Mouse (Mus musculus): ENCODE results near the gene Fbxl16.

Gene Fbxl16

DNA sequence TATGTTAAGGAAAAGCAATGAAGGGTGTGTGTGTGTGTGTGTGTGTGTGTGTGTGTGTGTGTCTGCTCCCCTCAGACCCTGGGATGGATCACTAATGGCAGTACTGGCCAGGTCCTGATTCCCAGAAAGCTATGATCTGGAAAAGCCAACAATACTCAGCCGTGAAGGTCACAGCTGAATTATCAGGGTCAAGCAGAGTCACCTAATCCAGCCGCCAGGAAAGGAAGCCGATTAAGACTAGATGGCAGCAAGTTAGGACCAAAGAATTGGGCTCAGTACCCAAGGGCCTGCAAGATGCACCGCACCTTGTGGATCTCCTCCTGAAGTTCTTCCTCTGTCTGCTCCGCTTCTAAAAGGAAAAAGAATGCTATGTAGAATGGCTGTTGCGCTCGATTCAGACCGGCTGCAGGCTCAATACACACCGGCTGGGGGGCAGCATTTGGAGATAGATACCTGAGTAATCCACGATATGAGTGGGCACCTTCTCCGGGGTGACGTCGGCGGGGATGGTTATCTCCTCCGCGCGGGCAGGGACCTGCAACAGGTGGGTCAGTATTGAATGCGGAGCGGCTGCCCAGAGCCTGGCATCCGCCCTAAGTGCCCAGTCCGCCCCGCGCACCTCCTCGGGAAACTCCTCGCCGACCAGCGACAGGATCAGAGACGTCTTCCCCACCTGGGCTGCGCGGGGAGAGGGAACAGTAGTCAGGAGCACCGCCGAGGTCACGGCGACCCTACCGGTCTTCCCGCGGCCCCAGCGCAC lies 34.9 kb downstream of the Fbxl16 start:
- DNase-seq = peak in 1 of 2 experiments; percentile 35

DNA sequence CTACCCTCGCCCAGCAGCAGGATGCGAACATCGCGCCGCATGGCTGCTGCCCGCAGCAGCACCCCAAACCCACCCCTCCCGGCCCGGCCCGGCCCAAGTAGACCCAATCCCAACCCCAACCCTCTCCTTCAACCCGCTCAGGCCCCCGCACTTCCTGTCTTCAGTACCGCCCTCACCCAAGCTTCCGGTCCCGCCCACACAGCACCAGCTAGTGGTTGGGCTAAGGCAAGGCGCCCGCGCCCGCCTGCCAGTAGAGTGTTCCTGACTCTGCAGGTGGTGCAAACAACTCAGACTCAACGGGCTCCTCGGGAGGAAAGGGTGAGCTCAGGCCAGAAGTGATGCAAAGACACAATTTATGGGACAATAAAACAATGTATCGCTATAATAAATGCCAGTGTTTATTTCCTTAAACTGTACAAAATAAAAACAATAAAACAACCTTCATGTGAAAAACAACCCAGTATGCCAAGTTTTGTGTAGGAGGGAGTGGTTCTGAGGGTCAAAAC lies 35.6 kb downstream of the Fbxl16 start, which contains the start of gene Rhot2:
TSS of gene Rhot2 (minus strand) at position 456 of the 506 bp plus-strand sequence.
- peak; percentile 95 to 96 for DNase-seq

DNA sequence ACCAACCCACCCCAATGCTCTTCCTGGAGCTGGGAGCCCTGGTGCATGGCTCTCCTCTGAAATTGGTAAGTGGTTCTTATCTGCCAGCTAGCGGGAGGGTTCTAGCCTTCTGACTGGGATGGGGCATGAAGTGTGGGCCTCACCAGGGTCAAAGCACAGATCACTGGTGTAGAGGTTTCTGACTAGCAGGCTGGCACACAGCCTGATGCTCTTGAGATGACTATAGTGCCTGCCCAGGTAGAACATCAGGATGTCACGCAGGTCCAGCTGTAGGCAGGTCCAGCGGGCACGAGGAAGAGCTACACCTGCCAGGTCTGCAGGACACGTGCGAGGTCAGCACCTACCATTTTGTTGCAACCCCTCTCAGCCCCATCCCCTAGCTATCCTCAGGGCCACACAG lies 51.3 kb downstream of the Fbxl16 start:
- DNase-seq = no peak

DNA sequence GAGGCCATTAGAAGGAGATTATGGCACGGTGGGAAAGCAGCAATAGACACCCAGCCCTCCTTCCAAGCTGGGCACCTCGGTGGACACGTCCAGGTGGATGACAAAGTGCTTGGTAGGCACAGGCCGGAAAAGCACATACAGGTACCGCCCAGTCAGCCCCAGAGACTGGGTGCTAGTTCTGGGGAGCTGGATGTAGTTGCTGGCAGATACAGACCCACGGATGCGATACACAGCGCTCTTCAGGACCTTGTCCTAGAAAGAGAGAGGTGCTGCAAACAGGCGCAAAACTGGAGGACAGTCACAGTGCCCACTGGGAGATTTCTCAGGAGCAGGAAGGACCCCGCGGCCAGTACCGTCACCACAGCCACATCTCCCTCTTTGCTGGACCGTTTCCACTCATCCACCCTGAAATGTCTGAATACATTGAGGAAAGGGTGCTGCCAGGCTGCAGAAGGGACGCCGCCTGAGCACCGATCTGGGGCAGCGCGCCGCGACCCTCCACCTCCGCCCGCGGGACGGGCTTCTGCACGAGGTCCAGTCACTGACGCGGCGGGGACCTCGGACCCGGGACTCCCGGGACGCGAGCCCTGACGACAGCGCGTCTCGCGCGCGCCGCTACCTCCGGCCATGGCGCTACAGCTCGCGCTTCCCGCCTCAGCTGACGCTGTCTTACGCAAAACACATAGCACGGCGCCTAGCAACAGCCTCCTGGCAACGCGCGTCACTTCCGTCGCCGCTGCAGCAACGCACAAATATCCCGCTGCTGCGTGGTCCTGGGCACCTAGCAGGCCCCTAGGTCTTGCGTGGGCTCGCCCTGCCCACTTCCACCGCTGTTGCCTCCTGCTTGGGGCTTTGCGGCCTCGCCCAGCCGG lies 52.2 kb downstream of the Fbxl16 start, which contains the start of gene Wdr90:
TSS of gene Wdr90 (minus strand) at position 670 of the 872 bp plus-strand sequence.
- peak; percentile 89 to 90 for DNase-seq

DNA sequence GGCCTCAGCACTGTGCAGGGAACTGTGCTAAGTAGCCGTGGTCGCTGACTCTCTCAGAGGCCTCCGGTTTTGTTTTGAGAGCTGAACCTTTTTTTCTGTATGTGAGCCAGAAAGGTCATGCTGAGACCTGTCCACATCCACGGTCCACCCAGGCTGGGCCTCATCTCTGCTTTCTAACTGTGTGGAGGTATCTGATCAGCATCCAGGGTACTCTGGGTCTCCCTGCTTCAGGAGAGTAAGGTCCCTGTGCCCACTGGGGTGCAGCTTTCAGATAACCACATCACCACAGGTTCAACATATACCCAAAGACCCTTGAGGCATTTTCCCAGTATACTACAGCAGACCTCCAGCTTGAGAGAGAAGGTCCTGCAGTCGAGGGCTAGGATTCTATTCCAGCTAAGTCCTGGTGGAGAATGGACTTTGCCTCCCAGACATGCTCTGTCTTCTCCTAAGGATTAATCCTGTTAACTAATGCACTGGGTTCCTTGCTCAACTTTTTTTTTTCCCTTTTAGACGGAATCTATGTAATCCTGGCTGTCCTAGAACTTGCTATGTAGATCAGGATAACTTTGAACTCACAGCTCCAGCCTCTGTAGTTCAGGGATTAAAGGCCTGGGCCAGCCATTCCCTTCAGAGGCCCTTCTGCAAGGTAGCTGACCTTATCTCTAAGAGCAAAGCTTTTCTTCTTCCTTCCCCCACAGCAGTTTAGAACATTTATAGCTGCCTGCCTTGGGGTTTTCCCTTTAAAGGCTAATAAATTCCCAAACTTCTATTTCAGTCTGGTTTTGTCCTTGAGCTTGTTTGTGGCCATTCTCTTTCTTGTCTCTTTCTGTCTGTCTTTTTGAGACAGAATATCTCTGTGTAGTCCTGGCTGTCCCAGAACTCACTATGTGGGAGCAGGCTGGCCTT lies 53.1 kb downstream of the Fbxl16 start:
- DNase-seq = peak in 1 of 2 experiments; percentile 27

DNA sequence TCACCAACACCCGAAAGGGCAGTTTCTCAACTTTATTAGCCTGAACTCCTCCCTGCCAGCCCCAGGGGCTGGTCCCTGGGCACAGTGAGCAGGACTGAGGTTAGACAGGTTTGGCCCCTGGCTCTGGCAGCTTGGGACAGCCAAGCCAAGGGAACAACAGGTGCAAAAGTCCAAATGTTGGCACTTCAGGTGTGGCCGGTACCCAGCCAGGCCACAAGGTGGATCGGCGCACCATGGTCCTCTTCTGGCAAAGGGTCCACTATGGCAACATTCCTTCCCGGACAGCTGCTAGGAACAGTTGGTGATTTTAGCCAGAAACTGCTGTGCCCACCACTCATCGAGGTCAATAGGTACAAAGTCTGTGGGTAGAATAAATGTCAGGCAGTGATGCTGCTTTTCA lies 54.8 kb downstream of the Fbxl16 start:
- DNase-seq = peak in 1 of 2 experiments; percentile 59

DNA sequence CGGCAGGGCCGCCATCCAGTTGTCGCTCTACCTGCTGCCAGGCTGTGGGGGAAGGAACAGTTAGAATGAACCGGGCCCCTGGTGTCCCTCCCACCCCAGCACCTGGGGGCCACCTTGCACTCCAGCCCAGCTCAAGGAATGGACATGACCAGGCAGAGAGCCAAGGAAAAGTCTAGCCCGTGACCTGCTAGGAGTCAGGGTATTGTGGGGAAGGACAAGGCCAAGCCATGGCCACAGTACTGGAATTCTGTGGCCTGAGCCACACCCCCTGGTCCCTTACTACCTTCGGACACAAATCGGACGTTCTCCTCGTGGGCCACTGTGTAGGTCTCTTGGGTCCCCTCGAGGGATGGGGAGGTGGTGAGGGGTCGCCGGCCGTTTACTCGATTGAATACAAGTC lies 55.4 kb downstream of the Fbxl16 start:
- DNase-seq = no peak

DNA sequence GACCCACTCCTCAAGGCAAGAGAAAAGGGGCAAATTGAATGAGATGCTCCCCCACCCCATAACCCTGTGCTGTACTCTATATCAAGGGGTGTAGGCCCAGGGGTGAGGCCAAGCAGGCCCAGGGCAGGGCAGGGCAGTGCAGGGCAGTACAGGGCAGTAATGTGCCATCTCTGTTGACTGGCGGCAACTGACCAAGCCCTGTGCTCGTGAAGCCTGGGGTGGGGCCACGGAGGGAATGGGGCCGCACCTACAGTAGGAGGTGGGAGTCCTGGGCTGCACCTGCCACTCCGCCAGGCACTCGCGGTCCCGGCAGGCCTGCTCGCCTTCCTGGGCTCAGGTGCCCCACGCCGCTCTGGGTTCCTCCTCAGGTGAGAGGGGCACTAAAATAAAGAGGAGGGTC lies 56.4 kb downstream of the Fbxl16 start:
- DNase-seq = no peak

DNA sequence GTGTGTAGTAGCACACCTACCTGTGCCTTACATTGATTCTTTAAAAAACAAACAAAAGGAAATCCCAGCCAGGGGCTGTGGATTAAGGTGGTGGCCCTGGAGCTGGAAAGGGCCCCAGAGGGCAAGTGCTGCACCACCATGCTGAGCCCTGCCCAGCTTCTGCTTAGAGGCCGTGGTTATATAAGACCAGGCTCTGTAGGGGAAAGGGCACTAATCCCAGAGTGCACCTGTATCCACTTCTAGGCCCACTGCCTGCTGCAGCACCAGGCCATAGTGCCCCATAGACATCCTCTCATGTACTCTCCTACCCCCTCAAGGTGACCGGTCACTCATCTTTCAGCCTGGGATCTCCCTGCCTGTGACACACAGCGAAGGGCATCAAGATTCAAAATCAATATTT lies 57.3 kb downstream of the Fbxl16 start:
- peak; percentile 65 to 78 for DNase-seq

DNA sequence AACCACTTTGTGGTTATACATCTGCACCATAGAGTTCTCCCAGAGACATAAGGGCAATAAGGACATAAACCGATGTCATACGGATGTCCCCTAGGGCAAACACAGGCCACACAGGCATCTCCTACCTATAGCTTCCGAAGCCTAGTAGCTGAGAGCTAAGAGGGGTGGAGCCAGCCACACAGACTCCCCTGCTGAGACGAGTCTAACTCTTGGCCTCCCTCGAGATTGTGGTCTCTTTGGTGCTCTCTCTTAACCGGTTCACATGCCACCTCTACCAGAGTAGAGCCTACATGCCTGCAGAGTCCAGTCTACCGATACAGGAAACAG lies 58.6 kb downstream of the Fbxl16 start:
- DNase-seq = no peak

DNA sequence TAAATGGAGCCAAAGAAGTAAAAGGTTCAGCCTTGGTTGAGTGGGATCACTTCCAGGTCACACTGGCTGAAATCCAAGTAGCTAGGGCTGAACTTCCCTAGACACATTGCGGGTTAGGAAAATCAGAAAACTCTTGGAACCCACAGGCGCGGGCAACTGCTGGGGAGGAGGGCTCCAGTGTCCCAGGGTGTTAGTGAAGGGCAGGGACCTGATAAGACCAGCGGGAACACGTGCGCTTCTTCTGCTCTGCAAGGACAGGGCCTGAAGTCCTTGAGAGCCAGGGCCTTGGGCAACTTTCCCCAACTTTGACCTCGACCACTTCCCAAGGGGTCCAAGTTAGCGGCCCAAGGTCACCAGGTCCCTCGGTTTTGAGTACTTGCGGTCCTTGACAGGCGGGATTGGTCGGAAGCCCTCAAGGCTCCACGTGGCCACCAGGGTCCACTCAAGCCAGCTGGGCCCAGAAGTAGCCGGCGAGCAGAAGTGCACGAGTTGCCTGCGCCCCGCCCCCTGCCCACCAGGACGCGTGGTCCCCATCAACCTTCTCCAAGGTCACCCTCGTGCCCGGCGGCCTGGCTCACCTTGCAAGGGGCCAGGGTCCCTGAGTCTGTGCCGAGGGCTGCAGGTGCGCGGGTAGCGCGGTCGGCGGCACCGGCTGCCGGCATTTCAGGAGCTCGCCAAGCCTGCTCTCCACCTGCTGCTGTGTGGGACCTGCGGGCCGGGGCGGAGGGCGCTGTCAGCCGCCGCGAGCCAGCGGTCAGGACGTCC lies 59.1 kb downstream of the Fbxl16 start:
- peak; percentile 79 to 84 for DNase-seq

DNA sequence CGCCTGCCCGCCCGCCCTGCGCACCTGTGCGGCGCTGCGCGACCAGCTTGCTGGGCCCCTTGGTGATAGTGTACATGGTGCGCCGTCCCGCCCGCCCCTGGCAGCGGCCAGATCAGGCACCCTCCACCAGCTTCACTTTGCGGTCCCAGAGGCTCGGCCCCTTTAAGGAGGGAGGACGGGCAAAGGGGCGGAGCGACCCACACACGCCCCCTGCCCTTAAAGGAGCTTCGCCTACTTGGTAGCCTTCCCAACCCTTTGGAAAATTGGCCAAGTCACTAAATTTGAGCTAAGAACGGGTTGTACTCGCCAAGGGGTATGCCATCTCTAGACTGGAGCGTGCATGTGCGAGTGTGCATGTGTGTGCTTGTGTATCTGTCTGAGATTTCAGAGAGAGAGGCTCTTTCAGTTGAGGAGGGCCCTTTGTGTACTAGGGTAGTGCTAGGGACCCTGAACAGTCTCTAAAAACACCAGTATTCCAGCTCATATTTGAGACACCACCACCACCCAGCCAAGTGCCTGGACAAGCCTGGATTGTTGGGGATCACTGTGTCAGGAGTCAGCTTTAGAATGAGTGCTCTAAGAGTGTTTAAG lies 59.8 kb downstream of the Fbxl16 start, which contains the start of gene Mcrip2:
TSS of gene Mcrip2 (minus strand) at position 164 of the 591 bp plus-strand sequence.
- peak; percentile 90 to 91 for DNase-seq

DNA sequence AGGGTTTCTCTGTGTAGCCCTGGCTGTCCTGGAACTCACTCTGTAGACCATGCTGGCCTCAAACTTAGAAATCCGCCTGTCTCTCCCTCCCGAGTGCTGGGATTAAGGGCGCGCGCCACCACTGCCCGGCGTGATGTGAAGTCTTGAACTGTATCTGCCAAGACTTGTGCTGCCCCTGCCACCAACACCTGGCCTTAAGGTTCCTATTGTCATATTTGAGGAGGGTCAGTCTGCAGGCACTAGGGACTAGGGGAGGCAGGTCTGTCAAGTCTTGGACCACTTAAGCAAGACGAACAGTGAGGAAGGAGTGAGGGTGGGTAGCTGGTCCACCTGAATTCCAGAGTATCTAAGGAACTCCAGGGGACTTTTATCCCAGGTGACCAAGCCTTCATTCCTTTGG lies 60.6 kb downstream of the Fbxl16 start:
- no peak for DNase-seq

DNA sequence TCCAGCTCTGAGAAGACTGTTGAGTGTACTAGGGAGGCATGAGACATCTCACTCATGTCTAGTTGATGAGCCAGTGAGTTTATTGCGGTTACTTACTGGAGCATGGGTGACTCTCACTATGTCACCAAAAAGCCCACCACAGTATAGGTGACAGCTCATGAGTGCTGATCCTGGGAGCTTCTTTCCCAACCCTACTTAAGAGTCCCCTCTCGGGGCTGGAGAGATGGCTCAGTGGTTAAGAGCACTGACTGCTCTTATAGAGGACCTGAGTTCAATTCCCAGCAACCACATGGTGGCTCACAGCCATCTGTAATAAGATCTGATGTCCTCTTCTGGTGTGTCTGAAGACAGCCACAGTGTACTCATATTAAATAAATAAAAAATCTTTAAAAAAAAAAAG lies 61.1 kb downstream of the Fbxl16 start:
- DNase-seq = no peak

Data from kidney, adult 8-10 months (tissue).